Mouse (Mus musculus): Measurements from ENCODE around the gene Card9.

GRCm38 (mm10) chr2:26312812-26313211 is 47.9 kb downstream of the Card9 start:
- no peak for TF ChIP-seq GATA1 (IDR thresholded peaks at IDR 0.05; ENCODE audit: borderline replicate concordance, low read length)
- TF ChIP-seq FLI1 (IDR thresholded peaks at IDR 0.05; ENCODE audit: low read length): no peak
